Mouse (Mus musculus) liver, embryonic 11.5 days (tissue): ENCODE measurements around the gene Ly6g5b. TPM values are rescaled to one million over a fixed set of nuclear protein-coding genes. Genes with fewer than 3 reads are reported as not detected.
A peak's percentile ranks its signal among the peaks of the same experiment; 100 is the strongest.

Source experiments
- ATAC-seq: fragments of 200-750 bp; cut with Nextera tagmentation; replicated peaks from 2 replicates; pipeline ENCODE4 v1.8.0; 2017; ENCODE audit warnings: moderate number of reproducible peaks, mild to moderate bottlenecking, moderate TSS enrichment, moderate library complexity; ENCODE audit not compliant: low FRiP score
- DNase-seq: peaks from one replicate; pipeline ENCODE4 v3.0.0-alpha.2; 2017; ENCODE audit warnings: low spot score
- H3K27ac ChIP-seq: fragments of 300-500 bp; sonication (generic); 2 replicates; pipeline ENCODE4 v1.5.1; 2014; ENCODE audit warnings: mild to moderate bottlenecking, low read depth, low read length, control low read depth
- H3K27me3 ChIP-seq: fragments of 300-500 bp; sonication (generic); replicated peaks from 2 replicates; pipeline ENCODE4 v1.6.1; 2014; ENCODE audit warnings: low read length, mixed read lengths; ENCODE audit not compliant: control insufficient read depth, insufficient read depth
- H3K36me3 ChIP-seq: fragments of 300-500 bp; sonication (generic); 2 replicates; pipeline ENCODE4 v1.6.1; 2014; ENCODE audit warnings: mild to moderate bottlenecking, low read length, moderate library complexity, mixed read lengths; ENCODE audit not compliant: control insufficient read depth, insufficient read depth
- H3K4me1 ChIP-seq: fragments of 300-500 bp; sonication (generic); replicated peaks from 2 replicates; pipeline ENCODE4 v1.6.1; 2014; ENCODE audit warnings: low read length, mixed read lengths; ENCODE audit not compliant: control insufficient read depth, insufficient read depth
- H3K4me2 ChIP-seq: fragments of 300-500 bp; sonication (generic); 2 replicates; pipeline ENCODE4 v1.6.1; 2014; ENCODE audit warnings: mild to moderate bottlenecking, control low read depth, moderate library complexity
- H3K4me3 ChIP-seq: fragments of 300-500 bp; sonication (generic); 2 replicates; pipeline ENCODE4 v1.5.1; 2014; ENCODE audit warnings: low read depth, low read length, control low read depth
- H3K9ac ChIP-seq: fragments of 300-500 bp; sonication (generic); 2 replicates; pipeline ENCODE4 v1.6.1; 2014; ENCODE audit warnings: low read depth, low read length, control low read depth
- H3K9me3 ChIP-seq: fragments of 300-500 bp; sonication (generic); 2 replicates; pipeline ENCODE4 v1.6.1; 2016; ENCODE audit warnings: low read length, inconsistent platforms, mixed read lengths; ENCODE audit not compliant: control insufficient read depth
- WGBS: fragments of 180-500 bp; shearing (Covaris S2); extraction: QIAGEN DNeasy Blood & Tissue Kit; methylation state at CpG from one replicate; pipeline ENCODE4 v1.1.7; 2014; 5-methylcytosine and 5-hydroxymethylcytosine counted together
- polyA plus RNA-seq: library from polyadenylated mRNA; unstranded; fragments of >200 nt; fragmentation: Nextera tagmentation; extraction: Ambion mirVana; gene quantifications from 2 replicates; pipeline ENCODE4 v1.2.1, GENCODE M21; 2014

Gene Ly6g5b
- polyA plus RNA-seq, 1 experiment from 2014 or later: 0.89 TPM

GRCm38 (mm10) chr17:35096597-35096996, 18.6 kb downstream of the Ly6g5b start:
- H3K27me3 ChIP-seq: no peaks in the 10 kb centered on the region
- no peak overlapping the region for H3K4me2 ChIP-seq
- H3K4me3 ChIP-seq: no peak overlapping the region
- 89% methylated on average over 12 of the region's 12 CpGs for WGBS
- ATAC-seq (no peak), DNase-seq (no peak)
- no peak overlapping the region for H3K9ac ChIP-seq
- H3K9me3 ChIP-seq: no peaks in the 10 kb centered on the region
- H3K27ac ChIP-seq: no peak overlapping the region
- H3K36me3 ChIP-seq: peaks cover 36% of the 10 kb centered on the region
- H3K4me1 ChIP-seq: no peaks in the 10 kb centered on the region; the same call in 1 of the 2 replicates

GRCm38 (mm10) chr17:35094475-35095365, 20.5 kb downstream of the Ly6g5b start:
- Histone ChIP-seq H3K27me3 (no peaks in the 10 kb centered on the region), H3K4me3 (no peak overlapping the region), H3K4me2 (no peak overlapping the region), H3K9ac (no peak overlapping the region), H3K36me3 (peaks cover 28% of the 10 kb centered on the region), H3K27ac (no peak overlapping the region), H3K4me1 (peaks cover 7% of the 10 kb centered on the region), H3K9me3 (no peaks in the 10 kb centered on the region)
- DNase-seq (no peak), ATAC-seq (no peak)
- WGBS: 85% methylated on average over 15 of the region's 15 CpGs

GRCm38 (mm10) chr17:35092403-35093198, 22.6 kb downstream of the Ly6g5b start:
- H3K27ac ChIP-seq: no peak overlapping the region
- H3K36me3 ChIP-seq: peaks cover 25% of the 10 kb centered on the region
- H3K9ac ChIP-seq: no peak overlapping the region
- 90% methylated on average over 14 of the region's 14 CpGs for WGBS
- DNase-seq: no peak
- H3K4me2 ChIP-seq: no peak overlapping the region
- no peaks in the 10 kb centered on the region for H3K27me3 ChIP-seq
- no peaks in the 10 kb centered on the region for H3K9me3 ChIP-seq
- peaks cover 7% of the 10 kb centered on the region for H3K4me1 ChIP-seq
- no peak overlapping the region for H3K4me3 ChIP-seq
- no peak for ATAC-seq

GRCm38 (mm10) chr17:35090166-35090932, 24.9 kb downstream of the Ly6g5b start:
- ATAC-seq (peak; percentile 44), DNase-seq (no peak)
- peak overlapping the region; percentile 72 for H3K4me3 ChIP-seq
- peak overlapping the region; percentile 73 for H3K4me2 ChIP-seq
- peak overlapping the region; percentile 95; the same call in 1 of the 2 replicates for H3K27ac ChIP-seq
- peaks cover 15% of the 10 kb centered on the region for H3K36me3 ChIP-seq
- H3K9ac ChIP-seq: peak overlapping the region; percentile 94
- 65% methylated on average over 8 of the region's 8 CpGs for WGBS
- peaks cover 12% of the 10 kb centered on the region for H3K4me1 ChIP-seq
- no peaks in the 10 kb centered on the region for H3K27me3 ChIP-seq
- H3K9me3 ChIP-seq: no peaks in the 10 kb centered on the region

- peak; percentile 96 for ATAC-seq
- Histone ChIP-seq H3K4me1 (peaks cover 13% of the 10 kb centered on the region), H3K4me3 (peak within 1 kb of the TSS; percentile 72), H3K27me3 (no peaks in the 10 kb centered on the region), H3K27ac (peak within 1 kb of the TSS; percentile 95), H3K36me3 (peaks cover 15% of the 10 kb centered on the region), H3K9me3 (no peaks in the 10 kb centered on the region), H3K4me2 (peak within 1 kb of the TSS; percentile 73), H3K9ac (peak within 1 kb of the TSS; percentile 94)
- peak; percentile 93 for DNase-seq
- 2% methylated on average over 67 of the region's 67 CpGs for WGBS
These were observed 26.2 kb downstream of the Ly6g5b start, which contains the start of gene Abhd16a for GRCm38 (mm10) chr17:35088825-35089644. Gene Abhd16a, plus strand, starts transcription at chr17:35089263.

- whole genome bisulfite sequencing: 41% methylated on average over 2 of the region's 2 CpGs
- H3K9ac ChIP-seq: no peak overlapping the region
- H3K4me2 ChIP-seq: no peak overlapping the region
- no peaks in the 10 kb centered on the region for H3K9me3 ChIP-seq
- H3K36me3 ChIP-seq: peaks cover 15% of the 10 kb centered on the region
- no peak for DNase-seq
- no peaks in the 10 kb centered on the region for H3K27me3 ChIP-seq
- H3K27ac ChIP-seq: no peak overlapping the region
- no peak for ATAC-seq
- peaks cover 13% of the 10 kb centered on the region for H3K4me1 ChIP-seq
- no peak overlapping the region for H3K4me3 ChIP-seq
These were observed 27.1 kb downstream of the Ly6g5b start for GRCm38 (mm10) chr17:35088151-35088550.

GRCm38 (mm10) chr17:35085208-35085865, 29.9 kb downstream of the Ly6g5b start, which contains the start of gene Ly6g6f:
Gene Ly6g6f, minus strand, starts transcription at chr17:35085610.
- H3K27ac ChIP-seq: no peak within 1 kb of the TSS; the same call in 1 of the 2 replicates
- no peak for DNase-seq
- peaks cover 17% of the 10 kb centered on the region for H3K4me1 ChIP-seq
- H3K27me3 ChIP-seq: no peaks in the 10 kb centered on the region
- H3K9me3 ChIP-seq: no peaks in the 10 kb centered on the region
- ATAC-seq: no peak
- no peak within 1 kb of the TSS for H3K4me2 ChIP-seq
- H3K9ac ChIP-seq: no peak within 1 kb of the TSS
- H3K36me3 ChIP-seq: no peaks in the 10 kb centered on the region
- H3K4me3 ChIP-seq: no peak within 1 kb of the TSS
- WGBS: 39% methylated on average over 7 of the region's 7 CpGs
